Mouse (Mus musculus) right cerebral cortex, postnatal 14 days (tissue): Measurements from ENCODE around the gene Lhx2.

Experiments
- DNase-seq: peaks from one replicate; pipeline ENCODE4 v3.0.0; 2022

Gene Lhx2

DNA sequence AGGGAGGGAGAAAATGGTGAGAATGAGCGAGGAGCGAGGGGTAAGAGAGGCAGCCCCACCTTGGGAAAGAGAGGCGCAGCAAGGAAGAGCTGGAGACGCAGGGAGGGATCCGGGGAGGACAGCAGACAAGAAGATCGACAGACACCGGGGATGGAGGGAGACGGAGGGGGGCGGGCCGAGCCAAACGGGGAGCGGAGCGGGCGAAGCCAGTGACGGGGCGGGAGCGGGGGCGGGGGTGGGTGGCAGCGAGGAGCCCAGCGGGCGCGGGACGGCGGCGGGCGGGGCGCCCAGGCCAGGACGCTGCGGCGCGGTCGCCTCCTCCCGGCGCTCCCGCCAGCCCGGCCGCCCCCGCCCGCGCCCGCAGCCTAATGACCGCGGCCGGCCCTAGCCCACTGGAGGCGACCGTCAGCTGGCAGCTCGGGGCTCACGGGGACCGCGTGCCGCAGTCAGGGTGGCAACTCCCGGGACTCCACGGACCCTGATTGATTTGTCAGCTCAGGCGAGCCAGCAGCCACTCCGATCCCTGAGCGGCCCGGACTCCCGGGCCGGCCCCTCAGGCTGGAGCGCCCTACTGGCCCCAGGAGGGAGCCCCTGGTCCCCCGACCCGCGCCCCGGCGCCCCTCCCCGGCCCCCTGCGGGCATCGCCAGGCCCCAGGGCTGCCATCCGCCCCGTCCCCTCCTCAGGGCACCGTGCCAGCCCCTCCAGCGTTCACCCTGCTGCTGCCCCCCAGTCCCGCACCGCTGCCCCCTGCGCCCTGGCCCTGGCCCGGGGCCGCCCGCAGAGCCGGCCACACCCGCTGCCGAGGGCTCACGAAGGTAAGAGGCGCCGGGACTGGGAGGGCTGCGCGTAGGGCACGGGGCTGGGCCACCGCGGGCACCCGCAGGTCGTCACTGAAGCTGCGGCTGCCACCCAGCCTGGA lies at the start of gene Lhx2:
Gene Lhx2 (plus strand): TSS at position 292 of the 920 bp plus-strand sequence.
- peak; percentile 42 for DNase-seq

DNA sequence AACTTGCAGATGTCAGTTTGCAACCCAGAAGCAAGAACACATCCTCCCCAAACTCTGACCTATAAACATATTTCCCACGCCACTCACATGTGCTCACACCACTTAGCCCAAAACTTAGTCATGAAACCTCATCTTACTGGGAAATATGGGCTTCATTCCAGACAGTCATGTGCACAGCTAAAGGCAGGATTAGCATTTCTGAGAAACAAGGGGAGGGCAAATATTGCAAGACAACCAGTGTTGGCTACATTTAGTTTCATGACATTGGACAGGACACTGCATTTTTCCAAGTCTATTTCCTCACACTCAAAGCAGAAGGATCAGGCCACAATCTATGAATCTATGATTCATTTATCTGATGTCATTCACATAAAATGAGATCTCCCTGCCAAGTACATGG lies 47.6 kb upstream of the Lhx2 start:
- DNase-seq: no peak

DNA sequence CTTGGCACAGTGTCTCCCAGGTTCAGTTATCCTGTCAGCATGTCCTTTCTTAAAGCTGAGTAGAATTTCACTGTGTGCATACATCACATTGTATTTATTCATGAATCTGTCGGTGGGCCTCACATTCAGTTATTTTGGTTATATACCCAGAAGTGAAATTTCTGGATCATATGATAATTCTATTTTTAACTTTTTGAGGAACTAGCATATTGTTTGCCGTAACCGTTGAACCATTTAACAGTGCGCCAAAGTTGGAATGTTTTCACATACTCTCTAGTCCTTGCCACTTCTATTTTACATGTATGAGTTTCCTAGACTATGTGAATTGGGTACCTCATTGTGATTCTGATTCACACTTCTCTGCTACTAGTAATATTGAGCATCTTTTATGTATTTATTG lies 43.1 kb upstream of the Lhx2 start:
- DNase-seq: no peak

DNA sequence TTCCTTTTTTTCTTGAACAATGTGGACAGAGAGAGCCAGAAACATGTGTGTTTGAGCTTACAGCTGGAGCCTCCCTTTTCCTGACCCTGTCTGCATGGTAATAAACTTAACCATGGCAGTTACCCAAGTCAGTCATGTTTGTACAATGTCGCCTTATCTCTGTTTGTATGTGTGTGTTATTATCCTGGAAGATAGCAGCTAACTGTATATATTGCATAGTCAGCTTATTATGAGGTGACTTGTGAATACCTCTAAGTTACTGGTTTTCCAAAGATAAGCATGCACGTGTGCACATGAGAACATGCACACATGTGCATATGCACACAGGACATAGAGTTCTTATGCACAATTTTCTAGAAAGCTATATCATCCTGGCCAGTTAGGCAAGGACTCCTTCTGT lies 38.1 kb upstream of the Lhx2 start:
- DNase-seq: no peak

DNA sequence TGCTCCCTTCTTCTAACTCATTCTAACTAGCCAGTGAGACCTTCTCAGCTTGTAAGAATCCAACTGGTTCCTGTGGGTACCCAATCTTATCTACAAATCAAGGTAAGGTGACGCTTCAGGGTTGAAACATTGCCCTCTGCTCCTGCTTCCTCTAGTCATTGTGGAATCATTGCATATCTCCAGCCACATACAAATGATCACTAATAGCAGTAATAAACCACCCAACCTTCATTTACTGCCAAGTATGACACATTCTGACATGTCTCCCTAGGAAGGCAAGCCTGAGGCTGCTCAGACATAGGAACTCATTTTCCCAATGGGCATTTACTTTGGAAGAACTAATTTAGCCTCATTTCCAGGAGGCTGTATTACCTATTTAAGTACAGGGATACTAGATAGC lies 33.9 kb upstream of the Lhx2 start:
- DNase-seq: no peak

DNA sequence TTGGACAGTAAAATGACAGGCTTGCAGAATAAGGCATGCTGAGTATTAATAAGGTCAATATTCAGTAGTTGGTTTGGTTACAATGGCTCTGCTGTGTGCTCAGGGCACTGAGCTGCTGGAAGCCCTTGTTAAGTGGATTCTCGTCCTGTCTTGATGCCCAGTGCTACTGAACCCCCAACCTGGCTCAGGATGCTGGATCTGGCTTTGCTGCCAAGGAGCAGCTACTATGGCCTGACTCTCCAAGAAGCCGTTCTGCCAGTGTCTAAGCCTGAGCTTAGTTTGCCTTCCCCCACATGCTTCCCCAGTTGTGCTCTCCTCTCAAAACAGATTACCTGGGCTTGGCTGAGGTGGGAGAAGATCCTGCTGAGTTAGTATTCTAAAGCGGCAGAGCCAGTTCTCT lies 26.2 kb upstream of the Lhx2 start:
- DNase-seq: no peak

DNA sequence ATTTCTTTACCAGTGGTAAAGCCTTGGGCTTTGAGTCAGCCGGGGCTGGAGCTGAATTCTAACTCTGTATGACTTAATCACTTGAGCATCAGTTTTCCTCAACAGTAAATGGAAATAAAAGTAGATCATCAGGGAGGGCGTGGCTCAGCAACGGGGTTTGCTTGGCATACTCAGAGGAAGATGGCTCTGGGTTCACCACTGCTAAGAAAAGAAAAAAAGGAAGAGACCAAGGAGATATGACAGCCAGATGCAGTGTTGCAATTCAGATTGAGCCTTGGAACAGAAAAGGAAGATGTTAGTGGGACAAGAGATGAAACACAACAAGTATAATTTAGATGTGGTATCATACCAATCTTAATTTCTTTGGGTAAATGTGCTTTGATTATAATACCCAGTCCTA lies 25.7 kb upstream of the Lhx2 start:
- no peak for DNase-seq

DNA sequence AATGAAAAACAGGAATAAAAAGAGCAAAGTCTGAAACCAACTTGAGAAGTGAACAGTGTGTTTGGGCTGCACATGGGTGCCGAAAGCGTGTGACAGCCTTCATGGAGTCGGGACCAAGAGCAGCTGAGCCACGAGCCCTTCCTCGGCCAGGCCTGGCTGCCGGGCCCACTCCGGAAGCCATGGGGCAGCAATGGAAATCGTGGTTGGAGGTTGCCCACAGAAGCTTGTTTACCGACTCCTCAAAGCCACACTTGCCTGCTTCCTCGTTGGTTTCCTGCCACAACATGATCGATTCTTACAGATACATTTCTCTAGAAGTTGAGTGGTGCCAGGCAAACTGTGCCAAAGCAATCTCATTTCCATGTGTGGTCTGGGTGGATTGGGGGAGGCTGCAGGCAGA lies 20.0 kb upstream of the Lhx2 start:
- DNase-seq: no peak

DNA sequence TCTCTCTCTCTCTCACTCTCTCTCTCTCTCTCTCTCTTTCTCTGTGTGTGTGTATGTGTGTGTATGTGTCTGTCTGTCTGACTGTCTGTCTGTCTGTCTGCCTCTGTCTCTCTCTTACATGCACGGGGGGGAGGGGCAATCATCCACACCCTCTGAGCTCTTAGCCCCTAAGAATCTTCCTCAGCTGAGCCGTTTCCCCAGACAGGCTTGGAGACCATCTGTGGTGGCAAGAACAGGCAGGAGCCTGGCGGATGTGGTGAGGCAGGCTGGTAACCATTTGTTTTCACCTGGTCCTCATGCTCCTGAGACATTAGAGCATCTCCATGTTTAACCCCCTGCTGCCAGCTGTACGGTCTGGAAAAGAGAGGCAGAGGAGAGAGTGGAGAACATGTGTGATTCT lies 18.2 kb upstream of the Lhx2 start:
- no peak for DNase-seq

DNA sequence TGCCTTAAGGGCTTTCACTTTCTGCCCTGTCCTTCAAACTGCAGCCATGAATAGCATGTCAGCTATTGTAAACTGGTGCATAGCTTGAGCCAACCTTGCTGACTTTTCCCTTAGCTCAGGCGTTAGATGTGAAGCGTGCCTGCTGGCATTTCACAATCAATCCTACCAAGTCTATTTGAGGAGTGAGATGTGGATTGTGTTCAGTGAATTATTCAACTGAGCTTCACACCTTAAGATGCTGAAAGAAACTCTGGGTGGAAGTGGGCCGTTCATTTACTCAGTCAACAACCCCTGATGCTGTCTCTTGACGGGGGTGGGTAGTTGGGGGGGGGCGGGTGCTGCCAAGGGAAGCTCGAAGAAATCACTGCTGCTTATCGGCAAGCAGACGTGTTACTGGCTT lies 15.7 kb upstream of the Lhx2 start:
- no peak for DNase-seq

DNA sequence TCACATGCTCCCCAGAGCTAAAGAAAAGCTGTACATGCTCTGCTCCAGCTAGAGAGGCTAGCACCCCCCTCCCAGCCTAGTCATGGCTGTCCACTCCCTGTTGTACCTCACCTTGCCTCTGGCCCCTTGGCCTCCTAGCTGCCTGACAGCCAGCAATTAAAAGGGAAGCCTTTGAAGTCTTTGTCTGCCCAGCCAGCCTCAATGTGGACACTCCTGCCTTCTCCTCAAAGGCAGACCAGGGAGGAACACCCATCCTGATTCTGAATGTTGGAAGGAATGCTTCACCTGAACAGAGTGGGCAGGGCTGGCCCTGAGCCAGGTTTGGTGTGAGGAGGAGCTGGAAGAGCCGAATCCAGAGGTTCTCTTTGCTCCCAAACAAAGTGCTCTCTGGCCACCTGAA lies 12.4 kb upstream of the Lhx2 start:
- no peak for DNase-seq

DNA sequence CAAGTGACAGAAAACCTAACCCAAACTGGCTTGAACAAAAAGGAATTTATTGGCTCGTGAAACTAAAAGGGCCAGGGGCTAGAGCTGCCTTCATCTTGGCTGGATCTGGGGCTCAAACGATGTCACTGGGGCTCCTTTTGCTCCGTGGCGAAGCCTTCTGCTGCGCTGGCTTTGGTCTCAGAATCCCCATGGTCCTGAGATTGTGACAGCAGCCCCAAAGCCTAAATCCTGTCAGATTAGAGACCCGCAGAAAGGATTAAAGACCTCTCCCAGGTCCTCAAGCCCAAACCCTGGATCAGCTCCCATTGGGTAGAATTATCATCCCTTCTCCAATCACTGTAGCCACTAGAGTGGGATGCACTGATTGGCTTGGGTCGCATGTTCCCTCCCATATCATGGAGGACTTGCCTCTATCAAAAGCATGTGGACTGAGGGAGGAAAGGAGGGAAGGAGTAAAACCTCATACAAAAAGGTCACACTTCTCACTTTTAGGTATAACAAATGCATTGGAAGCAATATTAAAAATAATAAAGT lies 5.4 kb upstream of the Lhx2 start:
- no peak for DNase-seq

DNA sequence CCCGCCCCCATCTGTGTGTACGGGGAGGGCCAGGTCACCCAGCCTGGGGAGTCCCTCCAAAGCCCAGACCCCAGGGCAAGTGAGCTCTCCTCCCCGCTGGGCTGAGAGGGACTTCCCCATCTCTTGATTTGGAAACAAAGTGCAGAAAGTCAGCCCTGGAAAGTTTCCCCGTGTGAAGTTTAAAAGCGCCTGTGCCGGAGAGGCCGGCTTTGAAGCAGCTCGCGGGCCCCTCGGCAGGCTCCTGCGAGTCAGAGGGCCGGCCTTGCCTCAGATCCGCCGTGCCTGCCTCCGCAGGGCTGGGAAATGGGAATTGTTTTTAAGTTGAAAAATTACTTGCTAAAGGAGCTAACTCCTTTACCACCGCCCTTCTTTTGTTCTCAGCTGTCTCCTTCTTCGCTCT lies 2.5 kb upstream of the Lhx2 start:
- no peak for DNase-seq

DNA sequence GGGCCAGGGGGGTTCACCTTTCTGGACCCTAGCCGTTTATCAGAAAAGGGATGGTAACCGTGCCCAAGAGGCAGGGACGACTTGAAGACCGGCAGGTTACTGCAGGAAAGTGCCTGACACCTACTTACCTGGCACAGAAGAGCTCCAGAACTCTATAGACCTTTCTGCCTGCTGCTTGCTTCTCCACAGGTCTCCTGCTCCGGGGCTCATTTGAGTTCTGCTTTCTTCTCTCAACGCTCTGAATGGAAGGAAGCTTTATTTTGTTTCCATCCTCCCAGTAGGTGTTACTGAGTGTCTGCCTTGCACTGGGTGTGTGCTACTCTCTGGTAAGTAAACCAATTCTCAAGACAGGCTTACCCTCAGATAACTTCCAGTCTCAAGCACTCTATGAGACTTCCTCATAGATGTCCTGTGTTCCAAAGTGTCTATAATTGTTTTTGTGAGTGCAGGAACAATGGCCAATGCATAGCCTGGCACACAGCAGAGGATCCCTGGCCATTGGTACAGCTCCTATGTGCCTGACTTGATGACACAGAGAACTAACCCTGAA lies 1.9 kb upstream of the Lhx2 start:
- DNase-seq: no peak

DNA sequence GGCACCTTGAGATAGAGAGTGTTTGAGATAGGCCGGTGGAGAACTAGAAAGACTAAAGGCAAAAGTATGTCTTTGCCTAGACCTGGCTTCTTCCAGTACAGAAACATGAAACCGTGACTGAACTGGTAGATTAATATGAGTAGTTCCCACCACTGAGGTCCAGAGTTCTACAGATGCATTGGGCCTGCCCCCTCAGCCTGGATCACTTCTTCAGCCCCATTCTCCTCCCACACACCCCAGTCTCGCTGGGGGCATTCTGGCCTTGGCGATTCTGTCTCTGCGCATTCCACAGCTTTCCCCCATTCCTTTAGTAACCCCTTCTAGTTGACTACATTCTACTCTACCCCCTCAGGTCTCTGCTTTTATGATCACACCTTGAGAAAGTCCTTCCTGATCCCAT lies 1.4 kb upstream of the Lhx2 start:
- no peak for DNase-seq

DNA sequence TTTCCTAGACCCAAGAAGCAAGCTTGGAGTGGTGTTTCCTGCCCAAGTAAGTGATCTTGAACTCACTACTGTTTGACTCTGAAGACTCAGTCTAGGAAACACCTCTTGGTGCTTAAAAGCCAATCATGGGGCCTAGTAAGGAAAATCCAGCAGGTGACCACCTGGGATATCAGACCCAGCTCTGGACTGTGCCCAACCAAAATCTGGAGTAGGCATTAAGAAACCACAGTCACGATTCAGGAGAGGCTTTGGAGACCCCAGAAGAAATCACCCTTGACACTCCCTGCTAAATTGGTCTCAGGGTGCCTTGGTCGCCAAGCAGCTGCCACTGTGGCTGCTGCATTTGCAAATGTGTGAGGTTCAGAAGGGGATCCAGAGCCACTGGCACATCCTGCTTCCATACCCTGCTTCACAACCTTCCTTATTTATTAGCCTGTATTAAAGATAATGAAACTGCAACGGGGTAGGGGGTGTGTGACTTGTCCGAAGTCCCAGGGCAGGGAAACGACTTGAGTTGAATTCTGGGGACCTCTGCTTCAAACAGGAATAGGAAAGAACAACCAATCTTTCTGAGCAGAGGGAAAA lies 641 bp upstream of the Lhx2 start:
- no peak for DNase-seq

DNA sequence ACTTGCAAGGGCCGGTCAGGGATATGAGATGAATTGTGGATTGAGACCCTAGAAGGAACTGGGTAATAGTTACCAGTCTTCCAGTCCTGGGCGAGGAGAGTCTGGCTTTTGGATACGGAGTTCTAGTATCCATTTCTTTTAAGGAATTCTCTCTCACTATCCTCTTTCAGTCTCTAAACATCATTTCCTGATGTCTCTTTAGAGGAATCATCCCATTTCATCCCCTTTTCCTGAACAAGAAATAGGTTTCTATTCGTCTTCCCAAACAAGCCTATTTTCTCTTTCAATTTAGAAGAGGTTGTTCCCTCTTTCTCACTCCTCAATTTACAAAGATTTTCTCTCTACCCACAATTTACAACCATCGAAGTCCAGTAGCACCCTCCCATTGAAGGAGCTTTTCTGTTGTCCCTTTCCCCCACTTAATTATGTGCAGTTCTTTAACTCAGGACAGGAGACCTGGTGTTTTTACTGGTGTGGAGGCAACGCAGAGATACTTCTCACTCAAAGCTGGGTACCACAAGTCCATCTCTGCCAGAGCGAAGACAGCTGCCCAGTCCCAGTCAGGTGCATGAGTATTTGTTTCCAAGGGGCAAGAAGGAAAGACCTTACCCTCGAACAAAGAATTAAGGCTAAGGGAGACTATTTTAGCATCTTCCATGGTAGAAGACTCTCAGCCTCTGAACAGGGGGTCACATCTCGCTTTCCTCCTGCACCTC lies 987 bp downstream of the Lhx2 start:
- no peak for DNase-seq

DNA sequence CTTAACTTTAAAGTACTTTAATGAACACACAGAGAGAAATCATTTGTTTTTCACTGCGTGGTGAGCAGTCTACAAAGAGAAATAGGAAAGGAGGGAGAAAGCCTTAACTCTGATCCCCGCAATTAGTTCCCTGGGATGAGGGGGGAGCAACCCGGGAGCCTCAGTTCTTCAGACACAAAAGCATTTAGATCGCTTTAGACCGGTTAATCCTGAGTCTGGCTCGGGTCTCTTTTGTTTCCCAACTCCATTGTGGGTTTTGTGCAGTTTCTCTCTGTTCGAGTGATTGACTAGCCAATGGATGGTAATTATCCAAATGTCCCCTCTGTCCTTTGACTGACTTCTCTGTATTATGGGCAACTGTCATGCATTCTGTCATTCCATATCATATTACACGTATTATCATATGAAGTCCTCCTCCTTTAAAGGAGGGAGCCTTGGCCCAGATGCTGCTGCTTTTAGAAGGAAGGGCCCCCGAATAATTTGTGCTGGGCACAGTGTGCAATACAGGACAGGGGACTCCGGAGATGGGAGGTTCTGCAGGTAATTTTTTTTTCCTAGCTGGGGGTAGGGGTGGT lies 1.6 kb downstream of the Lhx2 start:
- DNase-seq: no peak

DNA sequence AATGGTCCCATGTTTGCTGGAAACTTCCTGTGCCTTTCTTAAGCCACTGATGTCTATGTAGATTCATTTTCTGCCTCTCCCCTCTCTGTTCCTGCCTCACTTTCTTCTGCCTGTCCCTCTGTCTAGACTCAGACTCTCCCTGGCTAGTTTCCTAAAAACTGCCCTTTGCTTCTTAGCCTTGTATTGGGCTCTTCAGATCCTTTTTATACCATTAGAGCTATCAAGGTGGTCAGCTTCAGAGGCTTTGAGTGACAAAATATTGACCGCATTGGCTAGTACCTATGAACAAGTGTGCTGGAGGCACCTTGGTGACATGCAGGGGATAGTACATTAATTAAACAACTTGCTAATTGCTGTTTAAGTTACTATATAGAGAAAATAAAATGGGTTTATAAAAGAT lies 4.5 kb downstream of the Lhx2 start:
- no peak for DNase-seq

DNA sequence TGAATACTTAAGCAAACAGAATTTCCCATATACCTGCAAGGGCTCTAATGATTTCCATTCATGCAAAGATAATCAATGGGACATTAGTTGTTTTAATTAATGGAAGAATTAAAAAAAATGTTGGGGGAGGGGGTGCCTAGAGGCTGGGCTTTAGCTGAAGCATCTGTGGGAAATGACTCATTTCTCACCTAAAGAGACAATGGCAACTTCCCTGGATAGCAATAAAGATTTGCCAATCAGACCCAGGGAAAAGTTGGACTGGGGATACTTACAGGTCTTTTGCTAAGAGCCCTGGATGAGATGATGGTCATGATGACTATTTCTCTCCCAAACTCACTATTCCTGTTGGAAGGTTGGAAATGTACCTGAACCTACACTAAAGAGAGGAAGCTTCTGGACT lies 5.6 kb downstream of the Lhx2 start:
- DNase-seq: no peak

DNA sequence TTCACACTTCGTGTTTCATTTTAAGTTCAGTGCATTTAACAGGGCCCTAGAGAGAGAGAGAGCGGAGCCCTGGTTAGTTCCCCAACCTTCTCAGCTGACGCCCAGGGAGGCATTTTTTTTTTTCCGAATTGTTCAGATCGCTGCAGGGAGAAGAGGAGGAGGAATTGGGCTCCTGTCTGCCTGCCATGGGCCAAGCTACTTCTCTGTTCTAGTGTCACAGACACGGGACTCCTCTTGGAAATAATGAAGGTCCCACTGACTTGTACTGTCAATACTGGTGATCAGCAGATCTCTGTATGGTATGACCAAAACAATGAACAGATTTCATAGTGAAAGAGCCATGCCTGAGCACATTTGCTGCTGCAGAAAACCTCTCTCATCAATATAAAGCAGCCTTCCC lies 7.3 kb downstream of the Lhx2 start:
- DNase-seq: no peak

DNA sequence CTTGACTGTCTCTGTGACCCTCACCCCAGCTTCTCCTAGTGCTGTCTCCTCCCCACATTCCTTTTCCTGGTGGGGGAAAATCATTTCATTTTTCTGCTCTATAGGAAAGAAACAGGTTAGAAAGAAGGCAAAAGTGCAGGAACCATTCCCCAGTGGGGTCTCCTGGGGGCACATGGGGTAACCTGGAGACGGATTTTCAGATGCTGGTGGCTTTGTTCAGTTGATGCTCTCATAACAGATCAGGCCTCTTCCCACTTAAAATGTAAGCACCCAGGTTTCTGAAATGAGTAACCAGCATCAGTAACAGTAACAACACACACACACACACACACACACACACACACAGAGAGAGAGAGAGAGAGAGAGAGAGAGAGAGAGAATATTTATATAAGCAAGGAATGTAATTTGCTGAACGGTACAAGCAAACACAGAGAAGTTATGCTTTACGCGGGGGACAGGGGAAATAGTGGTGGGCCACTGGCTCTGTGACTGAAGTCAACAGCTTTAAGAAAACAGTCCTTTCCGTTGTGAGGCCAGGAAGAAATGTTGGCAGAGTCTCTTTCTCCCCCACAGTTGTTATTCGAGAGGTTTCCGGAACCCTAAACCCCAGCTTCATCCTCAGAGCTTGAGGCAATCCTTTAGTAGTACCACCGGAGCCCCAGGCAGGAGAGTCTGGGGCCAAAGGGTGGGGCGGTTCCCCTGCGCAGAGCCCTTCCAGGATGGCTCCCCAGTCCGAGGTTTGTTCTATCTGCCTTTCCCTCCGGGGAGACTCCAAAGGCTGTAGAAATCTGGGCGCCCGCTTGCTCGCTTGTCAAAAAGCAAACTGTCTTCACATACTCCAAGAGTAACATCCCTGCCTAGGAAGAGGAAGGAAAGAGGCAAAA lies 8.0 kb downstream of the Lhx2 start:
- no peak for DNase-seq
